Mouse (Mus musculus) neural tube, postnatal 0 days (tissue): ENCODE results near the gene Dst. TPM values are rescaled to one million over a fixed set of nuclear protein-coding genes. Genes with fewer than 3 reads are reported as not detected.

ENCODE experiments used
- microRNA-seq: library from miRNA; unstranded; fragments of <30 nt; microRNA quantifications from one replicate; pipeline ENCODE4, GENCODE M21; 2016
- polyA plus RNA-seq: library from polyadenylated mRNA; unstranded; fragments of >200 nt; fragmentation: Nextera tagmentation; extraction: Ambion mirVana; gene quantifications from 2 replicates; pipeline ENCODE4 v1.2.1, GENCODE M21; 2015

The Dst gene
- 35.7 and 39.3 TPM in 2 replicates for polyA plus RNA-seq

GRCm38 (mm10) chr1:33908191-33908962, at the start of gene Dst:
TSS of gene Dst (plus strand) at chr1:33908225.

GRCm38 (mm10) chr1:33907421-33908190, 419 bp upstream of the Dst start, which contains the start of gene Bend6:
TSS of gene Bend6 (minus strand) at chr1:33907816.

Small RNAs within 50 kb of the gene (microRNA-seq; reads per million reads assigned to microRNA genes)
- gene Mir6896, result 1.2 reads per million

Other genes starting within 250 kb of the Dst start
- gene Prim2, start 238.4 kb upstream of the Dst start, polyA plus RNA-seq, result 11.9 and 12.7 TPM in 2 replicates
- 24.9 and 28.6 TPM in 2 replicates for gene Rab23, start 188.3 kb upstream of the Dst start, polyA plus RNA-seq
- 25.1 and 26.6 TPM in 2 replicates for gene Bag2, start 150.4 kb upstream of the Dst start, polyA plus RNA-seq
- gene Zfp451, start 93.6 kb upstream of the Dst start, polyA plus RNA-seq, result 23.6 TPM in 2 replicates
- gene Bend6, start 409 bp upstream of the Dst start, polyA plus RNA-seq, result 124 and 127 TPM in 2 replicates